Mouse (Mus musculus): ENCODE results near the gene Fam168a. TPM values are rescaled to one million over a fixed set of nuclear protein-coding genes. Genes with fewer than 3 reads are reported as not detected.
"Not testable (repeated sequence)": the region's sequence is repeated elsewhere in the genome, so short reads cannot be mapped to it uniquely, and the experiment has no call there.

The Fam168a gene
- polyA plus RNA-seq, 1 experiment from 2014 or later, result 29.3 TPM

GRCm38 (mm10) chr7:100723453-100724294, 17.2 kb downstream of the Fam168a start:
- DNase-seq (ENCODE audit: low spot score), result peak; percentile 30
- no peaks in the 10 kb centered on the region for H3K27me3 ChIP-seq (ENCODE audit: low read depth, poor library complexity, severe bottlenecking)
- H3K4me3 ChIP-seq, result peak overlapping the region; percentile 16; the same call in 1 of the 2 replicates
- H3K27ac ChIP-seq (replicated peaks), result peak overlapping the region; percentile 63; the same call in 1 of the 2 replicates
- peaks cover 33% of the 10 kb centered on the region for H3K4me1 ChIP-seq
- H3K9me3 ChIP-seq (replicated peaks), result no peaks in the 10 kb centered on the region
- 19% methylated on average over 12 of the region's 12 CpGs for WGBS
- H3K36me3 ChIP-seq, result no peaks in the 10 kb centered on the region

GRCm38 (mm10) chr7:100727538-100728085, 21.2 kb downstream of the Fam168a start:
- Histone ChIP-seq H3K27ac (replicated peaks) (no peak overlapping the region), H3K4me3 (no peak overlapping the region), H3K36me3 (no peaks in the 10 kb centered on the region), H3K9me3 (replicated peaks) (no peaks in the 10 kb centered on the region), H3K4me1 (peaks cover 20% of the 10 kb centered on the region), H3K27me3 (ENCODE audit: low read depth, poor library complexity, severe bottlenecking) (no peaks in the 10 kb centered on the region)
- 93% methylated on average over 2 of the region's 2 CpGs for WGBS
- DNase-seq (ENCODE audit: low spot score), result no peak

DNA sequence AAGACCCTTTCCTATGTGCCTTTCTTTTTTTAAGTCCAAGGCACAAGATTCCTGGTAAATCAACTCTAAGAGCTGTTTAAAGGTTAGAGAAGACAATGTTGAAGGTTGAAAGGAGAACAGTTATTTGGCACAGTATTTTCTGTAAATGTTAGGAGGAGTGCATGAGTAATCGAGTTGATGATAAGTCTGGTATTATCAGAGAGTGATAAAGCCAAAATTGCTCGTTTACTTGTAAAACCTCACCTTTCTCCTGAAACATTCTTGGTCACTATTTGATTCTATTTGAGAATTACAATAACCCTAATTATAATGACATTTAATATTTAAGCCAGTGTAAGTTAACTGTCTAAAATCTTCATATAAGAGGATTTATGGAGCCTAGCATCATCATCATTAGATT, 23.3 kb downstream of the Fam168a start:
- Histone ChIP-seq H3K9me3 (replicated peaks) (no peaks in the 10 kb centered on the region), H3K27me3 (ENCODE audit: low read depth, poor library complexity, severe bottlenecking) (no peaks in the 10 kb centered on the region), H3K27ac (replicated peaks) (no peak overlapping the region), H3K4me3 (no peak overlapping the region), H3K4me1 (no peaks in the 10 kb centered on the region), H3K36me3 (no peaks in the 10 kb centered on the region)
- no peak for DNase-seq (ENCODE audit: low spot score)
- WGBS, result 95% methylated on average over 2 of the region's 2 CpGs

DNA sequence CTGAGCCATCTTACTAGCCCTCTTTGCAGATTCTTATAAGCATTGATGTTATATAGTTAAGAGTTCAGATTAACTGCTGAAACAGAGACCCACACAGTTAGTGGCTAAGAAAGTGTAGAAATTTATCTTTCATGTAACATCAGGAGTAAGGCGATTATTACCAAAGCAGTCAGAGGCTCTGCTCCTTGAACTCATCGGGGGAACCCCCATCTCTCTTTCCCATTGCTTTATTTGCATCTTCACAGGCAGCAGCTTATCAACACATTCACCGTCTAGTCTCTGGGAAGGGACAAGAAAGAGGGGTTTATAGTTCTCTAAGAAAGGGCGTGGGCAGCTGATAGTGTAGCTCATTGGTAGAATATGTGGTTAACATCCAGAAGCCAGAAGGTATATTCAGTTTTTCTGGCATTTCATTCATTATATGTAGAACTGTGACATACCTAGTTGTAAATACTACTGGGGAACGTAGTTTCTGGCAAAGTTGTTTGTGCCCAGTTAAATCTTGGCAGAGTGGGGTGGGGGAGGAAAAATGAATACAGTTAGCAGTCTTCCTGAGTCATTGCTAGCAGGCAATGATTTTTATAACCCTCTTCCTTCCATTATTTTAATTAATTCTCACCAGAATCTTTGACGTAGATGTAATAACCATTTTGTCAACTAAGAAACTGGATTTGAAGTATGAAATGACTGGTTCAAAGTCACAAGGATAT, 26.1 kb downstream of the Fam168a start:
- no peak for DNase-seq (ENCODE audit: low spot score)
- H3K4me1 ChIP-seq, result no peaks in the 10 kb centered on the region
- no peak overlapping the region for H3K27ac ChIP-seq (replicated peaks)
- H3K36me3 ChIP-seq, result 0 out of 2 replicates have a peak, but pooled peaks cover 3% of the 10 kb centered on the region
- no peak overlapping the region for H3K4me3 ChIP-seq
- 69% methylated on average over 6 of the region's 6 CpGs for WGBS
- no peaks in the 10 kb centered on the region for H3K27me3 ChIP-seq (ENCODE audit: low read depth, poor library complexity, severe bottlenecking)
- no peaks in the 10 kb centered on the region for H3K9me3 ChIP-seq (replicated peaks)

DNA sequence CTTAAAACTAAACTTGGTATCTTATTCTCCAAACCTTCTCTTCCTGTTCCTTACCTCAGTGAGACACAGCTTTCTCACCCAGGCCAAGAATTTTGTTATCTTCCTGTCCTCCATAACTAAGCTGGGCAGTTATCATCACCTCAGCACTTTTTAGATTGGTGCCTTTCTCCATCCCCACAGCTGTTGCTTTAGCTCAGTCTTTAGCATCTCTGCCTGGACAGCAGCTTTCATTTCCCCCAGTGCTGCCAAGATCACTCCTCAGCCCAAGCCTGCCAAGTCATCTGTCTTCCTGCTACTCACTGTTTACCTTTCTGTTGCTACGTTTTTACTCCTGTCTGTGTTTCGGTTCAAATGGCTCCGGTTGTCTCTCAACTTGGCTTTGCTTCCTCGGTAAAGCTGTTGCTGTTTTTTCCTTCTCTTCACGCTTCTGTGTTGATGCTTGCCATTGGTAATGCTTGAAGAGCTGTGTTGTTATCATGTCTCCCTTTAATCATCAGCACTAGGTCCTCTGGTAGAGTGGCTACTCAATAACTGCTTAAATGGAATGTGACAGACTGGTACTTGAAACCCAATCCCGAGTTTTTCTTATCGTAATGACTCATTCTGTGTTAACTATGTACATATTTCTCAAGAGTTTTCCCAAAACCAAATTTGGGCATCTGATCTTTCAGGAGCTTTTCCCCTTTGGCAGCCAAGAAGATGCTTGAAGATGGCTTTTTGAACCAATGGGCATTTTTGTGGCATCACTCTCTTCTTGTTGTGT, 26.8 kb downstream of the Fam168a start:
- 71% methylated on average over 7 of the region's 7 CpGs for WGBS
- Histone ChIP-seq H3K27me3 (ENCODE audit: low read depth, poor library complexity, severe bottlenecking) (no peaks in the 10 kb centered on the region), H3K4me3 (no peak overlapping the region), H3K36me3 (0 out of 2 replicates have a peak, but pooled peaks cover 3% of the 10 kb centered on the region), H3K27ac (replicated peaks) (no peak overlapping the region), H3K4me1 (no peaks in the 10 kb centered on the region), H3K9me3 (replicated peaks) (no peaks in the 10 kb centered on the region)
- no peak for DNase-seq (ENCODE audit: low spot score)

DNA sequence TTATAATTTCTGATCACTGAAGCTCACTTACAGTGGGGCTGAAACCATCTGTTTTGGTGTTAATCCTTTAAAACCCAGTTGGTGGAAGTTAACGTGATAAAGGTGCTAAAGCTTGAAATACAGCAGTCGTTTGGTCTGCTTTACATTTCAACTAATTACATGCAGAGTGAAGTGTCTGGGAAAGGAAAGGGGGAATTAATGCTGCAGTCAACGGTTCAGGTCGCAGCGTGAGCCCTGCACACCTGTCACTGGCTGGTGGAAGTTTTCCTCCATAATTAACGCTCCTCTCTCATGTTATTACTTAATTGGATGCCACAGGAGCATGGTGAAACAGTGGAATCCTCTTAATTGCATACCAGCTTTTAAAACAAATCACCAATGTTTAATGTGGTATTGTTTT, 27.8 kb downstream of the Fam168a start:
- H3K27ac ChIP-seq (replicated peaks), result no peak overlapping the region
- H3K4me1 ChIP-seq, result no peaks in the 10 kb centered on the region
- no peaks in the 10 kb centered on the region for H3K27me3 ChIP-seq (ENCODE audit: low read depth, poor library complexity, severe bottlenecking)
- no peaks in the 10 kb centered on the region for H3K9me3 ChIP-seq (replicated peaks)
- H3K4me3 ChIP-seq, result no peak overlapping the region
- no peak for DNase-seq (ENCODE audit: low spot score)
- 0 out of 2 replicates have a peak, but pooled peaks cover 3% of the 10 kb centered on the region for H3K36me3 ChIP-seq
- 55% methylated on average over 6 of the region's 6 CpGs for WGBS

- 98% methylated on average over 2 of the region's 2 CpGs for WGBS
- H3K4me1 ChIP-seq; H3K9me3 ChIP-seq (replicated peaks); H3K36me3 ChIP-seq; H3K27ac ChIP-seq (replicated peaks); DNase-seq (ENCODE audit: low spot score); H3K27me3 ChIP-seq (ENCODE audit: low read depth, poor library complexity, severe bottlenecking); H3K4me3 ChIP-seq: not testable (repeated sequence)
Observed at GRCm38 (mm10) chr7:100734905-100735304, 28.5 kb downstream of the Fam168a start.

GRCm38 (mm10) chr7:100736131-100736530, 29.7 kb downstream of the Fam168a start:
- H3K27me3 ChIP-seq (ENCODE audit: low read depth, poor library complexity, severe bottlenecking), result no peaks in the 10 kb centered on the region
- no peaks in the 10 kb centered on the region for H3K4me1 ChIP-seq
- no peaks in the 10 kb centered on the region for H3K9me3 ChIP-seq (replicated peaks)
- 0 out of 2 replicates have a peak, but pooled peaks cover 3% of the 10 kb centered on the region for H3K36me3 ChIP-seq
- no peak for DNase-seq (ENCODE audit: low spot score)
- 90% methylated on average over 3 of the region's 3 CpGs for WGBS
- no peak overlapping the region for H3K27ac ChIP-seq (replicated peaks)
- H3K4me3 ChIP-seq, result no peak overlapping the region

DNA sequence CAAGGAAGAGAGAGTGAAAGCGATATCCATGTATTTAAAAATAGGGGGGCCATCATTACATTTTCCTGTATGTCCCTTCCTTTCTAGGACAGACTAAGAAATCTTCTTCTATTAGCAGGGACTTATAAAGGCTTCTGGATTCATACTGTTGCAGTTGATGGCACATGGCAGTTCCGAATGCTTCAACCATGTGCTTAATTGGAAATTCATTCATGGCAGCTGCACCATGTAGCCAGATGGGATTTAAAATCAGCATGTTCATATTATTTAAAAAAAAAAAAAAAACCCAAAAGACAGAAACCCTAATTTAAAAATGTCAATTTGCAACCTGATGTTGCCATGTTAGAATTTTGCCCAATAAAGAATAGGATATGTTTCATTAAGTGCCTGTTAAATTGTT, 37.9 kb downstream of the Fam168a start:
- Histone ChIP-seq H3K27me3 (ENCODE audit: low read depth, poor library complexity, severe bottlenecking) (no peaks in the 10 kb centered on the region), H3K4me1 (no peaks in the 10 kb centered on the region), H3K27ac (replicated peaks) (no peak overlapping the region), H3K4me3 (no peak overlapping the region), H3K9me3 (replicated peaks) (no peaks in the 10 kb centered on the region), H3K36me3 (no peaks in the 10 kb centered on the region)
- DNase-seq (ENCODE audit: low spot score), result no peak
- 93% methylated on average over 2 of the region's 2 CpGs for WGBS

DNA sequence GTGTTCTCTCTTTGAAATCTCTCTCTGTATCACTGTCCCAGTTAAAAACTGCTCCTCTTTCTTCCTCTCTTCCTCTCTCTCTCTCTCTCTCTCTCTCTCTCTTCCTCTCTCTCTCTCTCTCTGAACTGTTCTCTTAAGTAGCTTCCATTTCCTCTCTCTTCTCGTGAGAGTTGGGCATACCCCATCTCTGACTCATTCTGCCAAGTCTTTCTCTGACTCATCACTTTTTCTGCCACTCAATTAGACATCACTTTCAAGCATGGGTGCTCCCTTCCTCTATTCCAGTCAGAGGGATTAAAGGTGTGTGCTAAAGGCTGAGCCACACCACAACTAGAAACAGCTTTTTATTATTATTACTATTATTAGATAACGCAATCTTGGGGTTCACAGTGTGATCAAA, 43.7 kb downstream of the Fam168a start:
- no peak overlapping the region for H3K4me3 ChIP-seq
- H3K36me3 ChIP-seq, result no peaks in the 10 kb centered on the region
- H3K4me1 ChIP-seq, result no peaks in the 10 kb centered on the region
- no peak overlapping the region for H3K27ac ChIP-seq (replicated peaks)
- no peak for DNase-seq (ENCODE audit: low spot score)
- WGBS, result 80% methylated on average over 2 of the region's 2 CpGs
- no peaks in the 10 kb centered on the region for H3K27me3 ChIP-seq (ENCODE audit: low read depth, poor library complexity, severe bottlenecking)
- no peaks in the 10 kb centered on the region for H3K9me3 ChIP-seq (replicated peaks)

DNA sequence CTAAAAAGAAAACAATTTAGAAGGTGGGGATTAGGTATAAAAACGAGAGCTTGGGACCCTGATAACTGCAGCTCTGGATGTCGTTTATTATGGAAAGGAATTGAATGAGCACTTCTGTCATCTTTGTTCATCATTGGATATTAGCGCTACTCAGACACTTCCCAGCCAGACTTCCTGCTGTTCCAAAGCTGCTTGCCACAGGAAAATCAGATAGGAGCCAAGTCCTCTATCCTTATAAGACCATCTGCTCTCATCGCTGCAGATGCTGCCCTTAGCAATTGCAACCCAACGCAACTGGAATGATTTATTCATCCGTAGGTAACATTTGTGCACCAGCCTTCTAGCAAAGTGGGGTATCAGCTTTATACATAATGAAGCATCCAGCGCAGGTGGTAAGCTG, 52.3 kb downstream of the Fam168a start:
- 91% methylated on average over 7 of the region's 7 CpGs for WGBS

DNA sequence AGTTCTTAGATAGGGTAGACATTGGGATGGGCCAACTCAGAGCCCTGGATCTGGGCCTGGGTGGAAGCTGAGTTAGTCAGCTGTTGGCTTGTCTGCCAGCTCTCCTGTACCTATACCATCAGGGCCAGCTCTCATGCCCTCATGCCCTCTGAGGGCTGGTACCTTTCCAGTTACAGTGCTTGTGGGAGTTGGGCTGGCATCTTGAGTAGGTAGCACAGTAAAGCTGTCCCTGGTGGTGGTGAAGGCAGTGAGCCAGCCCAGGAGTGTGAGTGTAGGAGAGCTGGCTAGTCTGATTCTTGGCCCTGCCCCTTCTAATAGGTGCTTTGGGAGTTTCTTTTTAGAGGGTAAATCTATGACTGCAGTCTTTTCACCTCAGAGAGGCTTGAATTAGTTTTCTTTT, 56.3 kb downstream of the Fam168a start:
- H3K27ac ChIP-seq (replicated peaks), result no peak overlapping the region
- no peaks in the 10 kb centered on the region for H3K27me3 ChIP-seq (ENCODE audit: low read depth, poor library complexity, severe bottlenecking)
- no peak for DNase-seq (ENCODE audit: low spot score)
- no peaks in the 10 kb centered on the region for H3K4me1 ChIP-seq
- no peaks in the 10 kb centered on the region for H3K9me3 ChIP-seq (replicated peaks)
- no peak overlapping the region for H3K4me3 ChIP-seq
- H3K36me3 ChIP-seq, result peaks cover 9% of the 10 kb centered on the region

More for the DNA sequence above, 52.3 kb downstream of the Fam168a start:
- Histone ChIP-seq H3K4me1 (no peaks in the 10 kb centered on the region), H3K4me3 (no peak overlapping the region), H3K36me3 (peaks cover 9% of the 10 kb centered on the region), H3K9me3 (replicated peaks) (no peaks in the 10 kb centered on the region), H3K27me3 (ENCODE audit: low read depth, poor library complexity, severe bottlenecking) (no peaks in the 10 kb centered on the region), H3K27ac (replicated peaks) (no peak overlapping the region)
- DNase-seq (ENCODE audit: low spot score), result no peak

Measured in midbrain, embryonic 10.5 days (tissue).